Mouse (Mus musculus): Measurements from ENCODE around the gene Ifna1. TPM values are rescaled to one million over a fixed set of nuclear protein-coding genes. Genes with fewer than 3 reads are reported as not detected.
"Not testable (repeated sequence)": the region's sequence is repeated elsewhere in the genome, so short reads cannot be mapped to it uniquely, and the experiment has no call there.

Ifna1 gene
- total and polyA plus RNA-seq, 2 experiments = not detected

DNA sequence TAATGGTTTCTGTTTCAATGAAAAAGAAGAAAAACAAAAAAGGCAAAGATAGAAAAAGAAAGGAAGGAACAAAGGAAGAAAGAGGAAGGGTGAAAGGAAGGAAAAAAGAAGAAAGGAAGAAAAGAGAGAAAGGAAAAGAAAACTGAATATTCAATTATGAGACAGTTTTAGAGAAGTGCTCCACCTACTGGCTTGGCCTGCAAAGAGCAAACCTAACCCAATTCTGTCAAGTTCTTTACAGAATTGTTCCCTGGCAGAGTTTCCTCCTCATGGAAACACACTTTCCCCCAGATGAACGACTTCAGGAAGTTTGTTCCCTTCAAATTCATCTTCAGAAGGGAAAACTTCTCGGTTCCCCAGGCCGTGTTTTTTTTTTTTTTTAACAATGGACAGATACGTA is 26.9 kb upstream of the Ifna1 start:
- no peak overlapping the region for H3K4me3 ChIP-seq (ENCODE audit: insufficient read depth, low read depth, low read length)
- no peak for DNase-seq (ENCODE audit: extremely low read depth, low read depth, low spot score)
- H3K9ac ChIP-seq (ENCODE audit: low read depth, low read length) = no peak overlapping the region
- no peaks in the 10 kb centered on the region for H3K4me1 ChIP-seq (ENCODE audit: control insufficient read depth, insufficient read depth, low read length)
- no peaks in the 10 kb centered on the region for H3K79me2 ChIP-seq (ENCODE audit: control insufficient read depth, insufficient read depth, low read length)
- no peak overlapping the region for H3K27ac ChIP-seq (replicated peaks; ENCODE audit: insufficient read depth, low read depth, low read length)
- 25% methylated on average over 4 of the region's 4 CpGs for WGBS
- H3K36me3 ChIP-seq (ENCODE audit: control insufficient read depth, insufficient read depth, low read length) = no peaks in the 10 kb centered on the region
- H3K27me3 ChIP-seq (ENCODE audit: control insufficient read depth, insufficient read depth, low read length) = no peaks in the 10 kb centered on the region
- TF ChIP-seq CTCF (IDR thresholded peaks at IDR 0.05; ENCODE audit: low read depth, low read length) = no peak; the same call in 1 of the 2 replicates
- TF ChIP-seq POLR2A (IDR thresholded peaks at IDR 0.05; ENCODE audit: extremely low read depth, insufficient read depth, low read length) = no peak

DNA sequence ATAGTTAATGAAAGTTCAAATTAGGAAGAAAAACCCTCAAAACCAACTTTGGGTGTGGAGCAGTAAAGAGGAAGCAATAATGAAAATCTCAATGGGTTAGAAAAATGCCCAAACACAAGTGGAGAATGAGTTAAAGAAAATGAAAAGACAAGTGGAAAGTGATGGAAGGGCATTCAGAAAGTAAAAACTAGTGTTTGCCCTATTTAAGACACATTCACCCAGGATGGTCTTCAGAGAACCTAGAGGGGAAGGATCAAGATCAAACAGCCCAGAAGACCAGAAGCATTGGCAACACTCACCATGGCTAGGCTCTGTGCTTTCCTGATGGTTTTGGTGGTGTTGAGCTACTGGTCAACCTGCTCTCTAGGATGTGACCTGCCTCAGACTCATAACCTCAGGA is 22.8 kb upstream of the Ifna1 start, which contains the start of gene Ifna6:
Ifna6 (plus strand) TSS at position 301 of the 400 bp plus-strand sequence.
- H3K9ac ChIP-seq (ENCODE audit: low read depth, low read length); H3K27me3 ChIP-seq (ENCODE audit: control insufficient read depth, insufficient read depth, low read length); H3K4me3 ChIP-seq (ENCODE audit: insufficient read depth, low read depth, low read length); H3K36me3 ChIP-seq (ENCODE audit: control insufficient read depth, insufficient read depth, low read length); H3K79me2 ChIP-seq (ENCODE audit: control insufficient read depth, insufficient read depth, low read length); H3K4me1 ChIP-seq (ENCODE audit: control insufficient read depth, insufficient read depth, low read length); H3K27ac ChIP-seq (replicated peaks; ENCODE audit: insufficient read depth, low read depth, low read length); DNase-seq (ENCODE audit: extremely low read depth, low read depth, low spot score): not testable (repeated sequence)

DNA sequence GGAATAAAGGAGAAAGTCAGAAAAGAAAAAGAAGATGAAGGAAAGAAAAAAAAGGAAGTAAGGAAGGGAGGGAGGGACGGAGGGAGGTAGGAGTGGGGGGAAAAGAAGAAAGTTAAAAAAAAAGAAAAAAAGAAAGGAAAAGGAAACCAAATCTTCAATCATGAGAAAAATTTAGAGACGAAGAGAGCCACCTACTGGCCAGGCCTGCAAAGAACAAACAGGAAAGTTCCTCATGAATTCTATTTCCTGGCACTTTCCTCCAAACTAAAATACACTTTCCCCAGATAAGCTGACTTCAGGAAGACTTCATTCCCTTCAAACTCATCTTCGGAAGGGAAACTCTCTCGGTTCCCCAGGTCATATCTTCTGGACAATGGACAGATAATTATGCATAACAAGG is 19.4 kb upstream of the Ifna1 start:
- WGBS = 31% methylated on average over 4 of the region's 4 CpGs
- H3K4me1 ChIP-seq (ENCODE audit: control insufficient read depth, insufficient read depth, low read length) = no peaks in the 10 kb centered on the region
- DNase-seq (ENCODE audit: extremely low read depth, low read depth, low spot score) = peak; percentile 8
- H3K27me3 ChIP-seq (ENCODE audit: control insufficient read depth, insufficient read depth, low read length) = no peaks in the 10 kb centered on the region
- no peak overlapping the region for H3K9ac ChIP-seq (ENCODE audit: low read depth, low read length)
- H3K27ac ChIP-seq (replicated peaks; ENCODE audit: insufficient read depth, low read depth, low read length) = no peak overlapping the region
- no peaks in the 10 kb centered on the region for H3K79me2 ChIP-seq (ENCODE audit: control insufficient read depth, insufficient read depth, low read length)
- H3K4me3 ChIP-seq (ENCODE audit: insufficient read depth, low read depth, low read length) = no peak overlapping the region
- H3K36me3 ChIP-seq (ENCODE audit: control insufficient read depth, insufficient read depth, low read length) = no peaks in the 10 kb centered on the region
- TF ChIP-seq CTCF (IDR thresholded peaks at IDR 0.05; ENCODE audit: low read depth, low read length) = 0 out of 2 replicates have a peak, but pooled peaks have one; percentile 31
- TF ChIP-seq POLR2A (IDR thresholded peaks at IDR 0.05; ENCODE audit: extremely low read depth, insufficient read depth, low read length) = no peak

DNA sequence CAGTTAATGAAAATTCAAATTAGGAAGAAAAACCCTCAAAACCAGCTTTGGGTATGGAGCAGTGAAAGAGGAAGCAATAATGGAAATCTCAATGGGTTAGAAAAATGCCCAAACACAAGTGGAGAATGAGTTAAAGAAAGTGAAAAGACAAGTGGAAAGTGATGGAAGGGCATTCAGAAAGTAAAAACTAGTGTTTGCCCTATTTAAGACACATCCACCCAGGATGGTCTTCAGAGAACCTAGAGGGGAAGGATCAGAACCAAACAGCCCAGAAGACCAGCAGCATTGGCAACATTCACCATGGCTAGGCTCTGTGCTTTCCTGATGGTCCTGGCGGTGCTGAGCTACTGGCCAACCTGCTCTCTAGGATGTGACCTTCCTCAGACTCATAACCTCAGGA is 14.7 kb upstream of the Ifna1 start, which contains the start of gene Ifna5:
Ifna5 (plus strand) TSS at position 301 of the 400 bp plus-strand sequence.
- not testable (repeated sequence) for DNase-seq (ENCODE audit: extremely low read depth, low read depth, low spot score); H3K9ac ChIP-seq (ENCODE audit: low read depth, low read length)
- WGBS = 66% methylated on average over 1 of the region's 1 CpGs

DNA sequence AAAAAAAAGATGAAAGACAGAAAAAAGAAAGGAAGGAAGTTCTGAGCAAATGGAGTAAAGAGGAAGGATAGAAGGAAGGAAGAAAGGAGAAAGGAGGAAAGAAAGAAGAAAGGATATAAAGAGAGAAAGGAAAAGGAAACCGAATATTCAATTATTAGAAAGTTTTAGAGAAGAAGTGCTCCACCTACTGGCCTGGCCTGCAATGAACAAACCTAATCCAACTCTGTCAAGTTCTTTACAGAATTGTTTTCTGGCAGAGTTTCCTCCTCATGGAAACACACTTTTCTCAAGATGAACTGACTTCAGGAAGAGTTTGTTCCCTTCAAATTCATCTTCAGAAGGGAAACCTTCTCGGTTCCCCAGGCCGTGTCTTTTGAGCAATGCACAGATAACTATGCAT is 11.1 kb upstream of the Ifna1 start:
- no peak overlapping the region for H3K9ac ChIP-seq (ENCODE audit: low read depth, low read length)
- no peak overlapping the region for H3K27ac ChIP-seq (replicated peaks; ENCODE audit: insufficient read depth, low read depth, low read length)
- H3K36me3 ChIP-seq (ENCODE audit: control insufficient read depth, insufficient read depth, low read length) = no peaks in the 10 kb centered on the region
- DNase-seq (ENCODE audit: extremely low read depth, low read depth, low spot score) = peak; percentile 7
- H3K79me2 ChIP-seq (ENCODE audit: control insufficient read depth, insufficient read depth, low read length) = no peaks in the 10 kb centered on the region
- WGBS = 38% methylated on average over 3 of the region's 3 CpGs
- H3K4me1 ChIP-seq (ENCODE audit: control insufficient read depth, insufficient read depth, low read length) = no peaks in the 10 kb centered on the region
- TF ChIP-seq CTCF (IDR thresholded peaks at IDR 0.05; ENCODE audit: low read depth, low read length) (no peak), POLR2A (IDR thresholded peaks at IDR 0.05; ENCODE audit: extremely low read depth, insufficient read depth, low read length) (no peak)
- H3K4me3 ChIP-seq (ENCODE audit: insufficient read depth, low read depth, low read length) = no peak overlapping the region
- H3K27me3 ChIP-seq (ENCODE audit: control insufficient read depth, insufficient read depth, low read length) = no peaks in the 10 kb centered on the region

More for the DNA sequence above, 14.7 kb upstream of the Ifna1 start, which contains the start of gene Ifna5:
- not testable (repeated sequence) for H3K4me1 ChIP-seq (ENCODE audit: control insufficient read depth, insufficient read depth, low read length); H3K36me3 ChIP-seq (ENCODE audit: control insufficient read depth, insufficient read depth, low read length); H3K27ac ChIP-seq (replicated peaks; ENCODE audit: insufficient read depth, low read depth, low read length); H3K27me3 ChIP-seq (ENCODE audit: control insufficient read depth, insufficient read depth, low read length); H3K4me3 ChIP-seq (ENCODE audit: insufficient read depth, low read depth, low read length); H3K79me2 ChIP-seq (ENCODE audit: control insufficient read depth, insufficient read depth, low read length)

DNA sequence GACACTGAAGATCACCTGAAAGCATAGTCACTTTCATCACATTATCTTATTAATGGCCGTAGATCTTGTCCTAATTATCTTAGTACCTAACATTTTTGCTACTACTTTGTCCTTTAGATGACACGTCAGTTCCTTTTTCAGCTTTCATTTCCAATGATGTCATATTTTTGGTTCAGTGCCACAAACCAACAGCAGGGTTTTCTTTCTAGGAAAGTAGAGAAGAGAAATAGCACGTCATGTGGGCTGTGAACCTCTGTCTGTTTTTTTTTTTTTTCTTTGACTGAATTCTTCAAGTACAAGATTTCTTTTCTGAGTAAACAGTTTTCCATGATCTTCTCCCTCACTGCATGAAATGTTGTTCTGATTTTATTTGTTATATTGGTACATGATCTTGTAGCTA is 9.8 kb upstream of the Ifna1 start:
- Histone ChIP-seq H3K4me3 (ENCODE audit: insufficient read depth, low read depth, low read length) (no peak overlapping the region), H3K79me2 (ENCODE audit: control insufficient read depth, insufficient read depth, low read length) (no peaks in the 10 kb centered on the region), H3K27ac (replicated peaks; ENCODE audit: insufficient read depth, low read depth, low read length) (no peak overlapping the region), H3K4me1 (ENCODE audit: control insufficient read depth, insufficient read depth, low read length) (no peaks in the 10 kb centered on the region), H3K36me3 (ENCODE audit: control insufficient read depth, insufficient read depth, low read length) (no peaks in the 10 kb centered on the region), H3K27me3 (ENCODE audit: control insufficient read depth, insufficient read depth, low read length) (no peaks in the 10 kb centered on the region), H3K9ac (ENCODE audit: low read depth, low read length) (no peak overlapping the region)
- TF ChIP-seq CTCF (IDR thresholded peaks at IDR 0.05; ENCODE audit: low read depth, low read length) (no peak), POLR2A (IDR thresholded peaks at IDR 0.05; ENCODE audit: extremely low read depth, insufficient read depth, low read length) (no peak)
- DNase-seq (ENCODE audit: extremely low read depth, low read depth, low spot score) = no peak
- WGBS = 66% methylated on average over 3 of the region's 3 CpGs
